Mouse (Mus musculus) liver, embryonic 12.5 days (tissue): ENCODE measurements around the gene Pole4. TPM values are rescaled to one million over a fixed set of nuclear protein-coding genes. Genes with fewer than 3 reads are reported as not detected.

Experiments used
- ATAC-seq: fragments of 200-750 bp; cut with Nextera tagmentation; 2 replicates; pipeline ENCODE4 v1.8.0; 2017; ENCODE audit warnings: moderate number of reproducible peaks, mild to moderate bottlenecking, moderate library complexity
- H3K27ac ChIP-seq: fragments of 300-500 bp; sonication (generic); 2 replicates; pipeline ENCODE4 v1.5.1; 2016; ENCODE audit warnings: mild to moderate bottlenecking
- H3K27me3 ChIP-seq: fragments of 300-500 bp; sonication (generic); replicated peaks from 2 replicates; pipeline ENCODE4 v1.6.1; 2016; ENCODE audit warnings: mild to moderate bottlenecking, moderate library complexity
- H3K36me3 ChIP-seq: fragments of 300-500 bp; sonication (generic); 2 replicates; pipeline ENCODE4 v1.6.1; 2016; ENCODE audit warnings: mild to moderate bottlenecking, moderate library complexity
- H3K4me1 ChIP-seq: fragments of 300-500 bp; sonication (generic); 2 replicates; pipeline ENCODE4 v1.6.1; 2016
- H3K4me2 ChIP-seq: fragments of 300-500 bp; sonication (generic); 2 replicates; pipeline ENCODE4 v1.6.1; 2016; ENCODE audit warnings: mild to moderate bottlenecking, moderate library complexity
- H3K4me3 ChIP-seq: fragments of 300-500 bp; sonication (generic); 2 replicates; pipeline ENCODE4 v1.5.1; 2016; ENCODE audit warnings: mild to moderate bottlenecking, moderate library complexity
- H3K9ac ChIP-seq: fragments of 300-500 bp; sonication (generic); 2 replicates; pipeline ENCODE4 v1.6.1; 2016; ENCODE audit warnings: mild to moderate bottlenecking, moderate library complexity
- H3K9me3 ChIP-seq: fragments of 300-500 bp; sonication (generic); replicated peaks from 2 replicates; pipeline ENCODE4 v1.6.1; 2016; ENCODE audit warnings: mild to moderate bottlenecking, moderate library complexity
- WGBS: fragments of 180-500 bp; shearing (Covaris S2); methylation state at CpG from one replicate; pipeline ENCODE4 v1.1.7; 2016; ENCODE audit not compliant: insufficient replicate concordance; 5-methylcytosine and 5-hydroxymethylcytosine counted together
- polyA plus RNA-seq: library from polyadenylated mRNA; unstranded; fragments of >200 nt; fragmentation: Nextera tagmentation; extraction: Ambion mirVana; gene quantifications from 2 replicates; pipeline ENCODE4 v1.2.1, GENCODE M21; 2016

The Pole4 gene
- polyA plus RNA-seq: 80.8 and 81.1 TPM in 2 replicates

GRCm38 (mm10) chr6:82705221-82705620 is at the start of gene Pole4:
TSS of gene Pole4 (minus strand) at chr6:82705365.
- no peak within 1 kb of the TSS for H3K4me3 ChIP-seq
- no peak for ATAC-seq
- no peak within 1 kb of the TSS for H3K4me2 ChIP-seq
- H3K4me1 ChIP-seq: no peaks in the 10 kb centered on the region
- 62% methylated on average over 5 of the region's 5 CpGs for WGBS
- H3K9ac ChIP-seq: no peak within 1 kb of the TSS
- no peaks in the 10 kb centered on the region for H3K9me3 ChIP-seq
- no peaks in the 10 kb centered on the region for H3K27me3 ChIP-seq
- no peaks in the 10 kb centered on the region for H3K36me3 ChIP-seq
- no peak within 1 kb of the TSS for H3K27ac ChIP-seq

GRCm38 (mm10) chr6:82754769-82755168 is 49.6 kb upstream of the Pole4 start:
- no peak overlapping the region for H3K9ac ChIP-seq
- no peaks in the 10 kb centered on the region for H3K27me3 ChIP-seq
- H3K4me1 ChIP-seq: peaks cover 47% of the 10 kb centered on the region
- no peak overlapping the region for H3K4me3 ChIP-seq
- peaks cover 43% of the 10 kb centered on the region for H3K36me3 ChIP-seq
- no peak overlapping the region for H3K27ac ChIP-seq
- 83% methylated on average over 6 of the region's 6 CpGs for WGBS
- H3K9me3 ChIP-seq: no peaks in the 10 kb centered on the region
- no peak for ATAC-seq
- no peak overlapping the region for H3K4me2 ChIP-seq

- H3K4me2 ChIP-seq: no peak overlapping the region
- H3K9ac ChIP-seq: no peak overlapping the region
- peaks cover 47% of the 10 kb centered on the region for H3K4me1 ChIP-seq
- 63% methylated on average over 14 of the region's 14 CpGs for WGBS
- H3K36me3 ChIP-seq: peaks cover 42% of the 10 kb centered on the region
- no peak for ATAC-seq
- no peak overlapping the region for H3K27ac ChIP-seq
- no peaks in the 10 kb centered on the region for H3K27me3 ChIP-seq
- H3K9me3 ChIP-seq: no peaks in the 10 kb centered on the region
- no peak overlapping the region for H3K4me3 ChIP-seq
Measured at GRCm38 (mm10) chr6:82753638-82754361, 48.6 kb upstream of the Pole4 start.

- no peak for ATAC-seq
- H3K27ac ChIP-seq: no peak overlapping the region
- no peak overlapping the region for H3K4me2 ChIP-seq
- H3K4me1 ChIP-seq: peaks cover 42% of the 10 kb centered on the region
- 58% methylated on average over 11 of the region's 11 CpGs for WGBS
- H3K9ac ChIP-seq: no peak overlapping the region
- no peaks in the 10 kb centered on the region for H3K9me3 ChIP-seq
- no peaks in the 10 kb centered on the region for H3K27me3 ChIP-seq
- H3K36me3 ChIP-seq: peaks cover 43% of the 10 kb centered on the region
- no peak overlapping the region for H3K4me3 ChIP-seq
Measured at GRCm38 (mm10) chr6:82753061-82753460, 47.9 kb upstream of the Pole4 start.

- ATAC-seq: no peak
- 86% methylated on average over 7 of the region's 7 CpGs for WGBS
- Histone ChIP-seq H3K27me3 (no peaks in the 10 kb centered on the region), H3K4me2 (no peak overlapping the region), H3K27ac (no peak overlapping the region), H3K9ac (no peak overlapping the region), H3K4me1 (peaks cover 37% of the 10 kb centered on the region), H3K36me3 (peaks cover 44% of the 10 kb centered on the region), H3K4me3 (no peak overlapping the region), H3K9me3 (no peaks in the 10 kb centered on the region)
Measured at GRCm38 (mm10) chr6:82751791-82752190, 46.6 kb upstream of the Pole4 start.

- 72% methylated on average over 11 of the region's 11 CpGs for WGBS
- Histone ChIP-seq H3K36me3 (peaks cover 52% of the 10 kb centered on the region), H3K4me1 (peaks cover 34% of the 10 kb centered on the region), H3K9ac (no peak overlapping the region), H3K4me2 (no peak overlapping the region), H3K27ac (no peak overlapping the region), H3K4me3 (no peak overlapping the region), H3K27me3 (no peaks in the 10 kb centered on the region), H3K9me3 (no peaks in the 10 kb centered on the region)
- ATAC-seq: no peak
Measured at GRCm38 (mm10) chr6:82751031-82751430, 45.9 kb upstream of the Pole4 start.

- Histone ChIP-seq H3K27me3 (no peaks in the 10 kb centered on the region), H3K4me2 (no peak overlapping the region), H3K9ac (no peak overlapping the region), H3K4me1 (peaks cover 30% of the 10 kb centered on the region), H3K36me3 (peaks cover 60% of the 10 kb centered on the region), H3K4me3 (no peak overlapping the region), H3K27ac (no peak overlapping the region), H3K9me3 (no peaks in the 10 kb centered on the region)
- no peak for ATAC-seq
- WGBS: 47% methylated on average over 2 of the region's 2 CpGs
Measured at GRCm38 (mm10) chr6:82750063-82750462, 44.9 kb upstream of the Pole4 start.

- no peak overlapping the region for H3K9ac ChIP-seq
- H3K36me3 ChIP-seq: peaks cover 79% of the 10 kb centered on the region
- H3K27me3 ChIP-seq: no peaks in the 10 kb centered on the region
- peaks cover 18% of the 10 kb centered on the region; the same call in 1 of the 2 replicates for H3K4me1 ChIP-seq
- H3K27ac ChIP-seq: no peak overlapping the region
- H3K4me2 ChIP-seq: no peak overlapping the region
- no peaks in the 10 kb centered on the region for H3K9me3 ChIP-seq
- 82% methylated on average over 9 of the region's 9 CpGs for WGBS
- no peak overlapping the region for H3K4me3 ChIP-seq
- ATAC-seq: no peak
Measured at GRCm38 (mm10) chr6:82748106-82748672, 43.0 kb upstream of the Pole4 start.

- WGBS: 52% methylated on average over 5 of the region's 5 CpGs
- ATAC-seq: no peak
- H3K4me3 ChIP-seq: no peak overlapping the region
- H3K4me2 ChIP-seq: no peak overlapping the region
- H3K9me3 ChIP-seq: no peaks in the 10 kb centered on the region
- peaks cover 14% of the 10 kb centered on the region; the same call in 1 of the 2 replicates for H3K4me1 ChIP-seq
- H3K9ac ChIP-seq: no peak overlapping the region
- no peak overlapping the region for H3K27ac ChIP-seq
- no peaks in the 10 kb centered on the region for H3K27me3 ChIP-seq
- H3K36me3 ChIP-seq: peaks cover 90% of the 10 kb centered on the region
Measured at GRCm38 (mm10) chr6:82747085-82747484, 41.9 kb upstream of the Pole4 start.

GRCm38 (mm10) chr6:82744553-82744952 is 39.4 kb upstream of the Pole4 start:
- Histone ChIP-seq H3K4me2 (no peak overlapping the region), H3K9ac (no peak overlapping the region), H3K9me3 (no peaks in the 10 kb centered on the region), H3K27me3 (no peaks in the 10 kb centered on the region), H3K27ac (no peak overlapping the region), H3K4me3 (no peak overlapping the region), H3K36me3 (peaks cover 75% of the 10 kb centered on the region), H3K4me1 (peaks cover 11% of the 10 kb centered on the region; the same call in 1 of the 2 replicates)
- no peak for ATAC-seq
- 88% methylated on average over 9 of the region's 9 CpGs for WGBS

- WGBS: 62% methylated on average over 5 of the region's 5 CpGs
- Histone ChIP-seq H3K36me3 (peaks cover 82% of the 10 kb centered on the region), H3K9ac (no peak overlapping the region)
Measured at GRCm38 (mm10) chr6:82741518-82741880, 36.3 kb upstream of the Pole4 start.

GRCm38 (mm10) chr6:82740868-82741517 is 35.8 kb upstream of the Pole4 start:
- H3K27me3 ChIP-seq: no peaks in the 10 kb centered on the region
- H3K4me3 ChIP-seq: no peak overlapping the region
- no peaks in the 10 kb centered on the region for H3K9me3 ChIP-seq
- no peak overlapping the region for H3K4me2 ChIP-seq
- H3K9ac ChIP-seq: no peak overlapping the region
- 63% methylated on average over 8 of the region's 8 CpGs for WGBS
- no peak for ATAC-seq
- H3K36me3 ChIP-seq: peaks cover 82% of the 10 kb centered on the region
- no peak overlapping the region for H3K27ac ChIP-seq
- H3K4me1 ChIP-seq: no peaks in the 10 kb centered on the region

More at GRCm38 (mm10) chr6:82741518-82741880, 36.3 kb upstream of the Pole4 start:
- no peak for ATAC-seq
- H3K27me3 ChIP-seq: no peaks in the 10 kb centered on the region
- no peak overlapping the region for H3K4me3 ChIP-seq
- no peaks in the 10 kb centered on the region for H3K9me3 ChIP-seq
- H3K27ac ChIP-seq: no peak overlapping the region
- H3K4me1 ChIP-seq: 0 out of 2 replicates have a peak, but pooled peaks cover 2% of the 10 kb centered on the region
- H3K4me2 ChIP-seq: no peak overlapping the region
